Mouse (Mus musculus) kidney, postnatal 14 days (tissue): Measurements from ENCODE around the gene Mest.

Experiments used
- DNase-seq: peaks from one replicate; pipeline ENCODE4 v3.0.0; 2022; ENCODE audit warnings: mixed read lengths

Gene Mest

DNA sequence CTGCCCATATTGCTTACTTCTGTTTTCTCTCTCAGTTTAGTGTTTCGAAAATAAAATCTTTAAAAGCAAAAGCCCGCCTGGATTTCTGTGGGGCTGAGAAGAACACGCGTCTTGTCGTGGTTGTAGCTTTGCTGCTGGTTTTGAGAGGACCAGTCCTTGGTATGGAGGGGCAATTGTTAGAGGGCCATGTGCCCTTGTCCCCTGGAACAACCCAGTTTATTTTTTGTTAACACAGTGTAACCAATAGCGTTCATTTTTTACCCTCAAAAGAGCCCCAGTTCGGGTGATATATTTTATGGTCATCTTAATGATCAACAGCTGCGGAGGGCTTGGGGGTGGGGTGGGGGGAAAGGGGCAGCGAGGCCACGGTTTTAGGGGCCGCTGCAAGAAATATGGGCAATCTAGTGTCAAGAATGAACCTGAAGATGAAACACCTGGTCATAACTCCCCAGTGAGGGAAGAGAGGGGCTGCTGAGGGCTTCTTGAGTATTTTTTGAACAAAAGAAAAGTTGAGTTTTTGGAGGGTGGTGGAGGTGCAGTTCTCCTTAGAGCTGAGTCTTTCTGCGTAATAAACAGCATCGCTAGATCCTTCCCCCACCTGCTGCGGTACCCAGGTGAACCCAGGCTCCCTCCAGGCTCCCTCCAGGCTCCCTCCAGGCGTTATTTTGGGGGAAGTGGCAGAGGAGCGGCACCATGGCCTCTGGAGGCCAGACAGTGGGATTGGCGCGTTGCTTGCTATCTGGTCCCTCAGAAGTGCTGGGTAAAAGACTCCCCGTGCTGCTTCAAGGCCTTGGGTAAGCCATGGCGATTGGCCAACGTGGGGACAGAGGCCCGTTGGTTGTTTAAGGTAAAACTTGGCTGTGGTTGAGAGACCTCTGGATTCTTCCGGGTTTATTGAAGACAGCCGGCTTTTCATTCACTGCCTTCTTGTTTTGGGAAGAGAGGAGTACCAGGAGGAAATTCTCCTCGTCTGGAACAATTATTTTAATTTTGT, 12.7 kb upstream of the Mest start:
- DNase-seq = no peak

DNA sequence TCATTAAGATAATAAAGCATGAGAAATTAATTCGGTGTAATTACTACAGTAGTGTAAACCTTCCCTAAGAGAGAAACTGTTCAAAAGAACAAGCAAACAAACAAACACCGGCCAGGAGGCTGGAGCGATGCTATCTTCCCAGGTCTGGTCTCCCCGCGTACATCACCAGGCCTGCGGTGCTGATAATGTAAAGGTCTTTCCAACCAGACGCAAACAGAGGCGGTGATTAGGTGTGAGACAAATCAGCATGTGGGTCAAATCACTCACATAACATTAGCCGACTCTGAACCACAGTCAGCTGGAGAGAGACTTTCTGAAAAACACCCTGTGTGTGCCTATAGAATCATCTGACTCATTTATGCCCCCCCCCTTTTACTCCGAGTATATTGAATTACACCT, 12.0 kb upstream of the Mest start:
- no peak for DNase-seq

DNA sequence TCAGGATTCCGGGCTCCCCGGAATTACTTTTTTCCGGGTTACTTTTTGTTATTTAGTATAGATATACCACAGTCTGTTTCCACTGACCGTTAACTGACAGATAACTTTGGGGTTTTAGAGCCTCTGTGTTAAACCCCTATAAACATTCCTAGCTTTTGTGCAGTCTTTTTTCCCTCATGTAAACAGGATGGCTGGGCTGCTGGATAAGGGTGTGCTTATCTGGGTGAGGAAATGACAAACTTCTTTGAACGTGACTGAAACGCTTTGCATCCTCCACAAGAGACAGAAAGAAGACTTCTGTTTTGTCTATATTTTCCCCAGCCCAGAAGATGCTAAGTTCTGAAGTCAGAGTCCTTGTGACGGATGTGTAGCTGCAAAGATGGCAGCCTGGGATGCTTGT, 10.9 kb upstream of the Mest start:
- DNase-seq = no peak

DNA sequence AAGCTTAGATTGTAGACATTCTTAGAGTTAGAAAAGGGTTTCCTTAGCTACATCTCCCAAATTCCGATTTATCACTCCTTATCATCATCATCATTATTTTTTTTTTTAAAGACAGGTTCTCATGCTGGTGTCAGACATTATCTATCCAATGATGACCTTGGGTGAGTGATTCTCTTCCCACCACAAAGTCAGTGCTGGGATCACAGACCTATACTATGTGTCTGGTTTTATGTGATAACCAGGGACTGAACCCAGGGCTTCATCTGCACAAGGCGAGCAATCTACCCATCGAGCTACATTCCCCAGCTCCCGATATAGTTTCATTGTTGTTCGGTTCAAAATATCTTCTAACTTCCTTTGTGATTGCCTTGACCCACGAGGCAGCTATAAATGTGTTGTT, 9.9 kb upstream of the Mest start:
- no peak for DNase-seq

DNA sequence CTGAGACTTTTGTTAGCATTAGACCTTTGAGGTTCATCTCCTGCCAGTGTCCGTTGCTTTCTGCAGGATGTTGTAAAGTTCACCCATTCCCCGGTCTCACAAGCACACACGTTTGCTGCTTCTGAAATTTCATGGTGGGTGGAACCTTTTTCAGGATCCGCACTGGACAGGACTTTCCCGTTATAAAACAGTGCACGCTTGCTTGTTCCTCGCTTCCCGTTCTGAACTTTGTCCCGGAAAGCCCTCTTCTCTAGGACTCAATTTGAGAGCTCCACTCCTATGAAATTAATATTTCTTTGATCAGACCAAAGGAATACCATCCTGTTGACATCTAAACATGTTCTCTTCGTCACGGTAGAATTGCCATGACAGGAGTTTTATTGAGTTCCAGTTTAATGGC, 9.5 kb upstream of the Mest start:
- DNase-seq = no peak

DNA sequence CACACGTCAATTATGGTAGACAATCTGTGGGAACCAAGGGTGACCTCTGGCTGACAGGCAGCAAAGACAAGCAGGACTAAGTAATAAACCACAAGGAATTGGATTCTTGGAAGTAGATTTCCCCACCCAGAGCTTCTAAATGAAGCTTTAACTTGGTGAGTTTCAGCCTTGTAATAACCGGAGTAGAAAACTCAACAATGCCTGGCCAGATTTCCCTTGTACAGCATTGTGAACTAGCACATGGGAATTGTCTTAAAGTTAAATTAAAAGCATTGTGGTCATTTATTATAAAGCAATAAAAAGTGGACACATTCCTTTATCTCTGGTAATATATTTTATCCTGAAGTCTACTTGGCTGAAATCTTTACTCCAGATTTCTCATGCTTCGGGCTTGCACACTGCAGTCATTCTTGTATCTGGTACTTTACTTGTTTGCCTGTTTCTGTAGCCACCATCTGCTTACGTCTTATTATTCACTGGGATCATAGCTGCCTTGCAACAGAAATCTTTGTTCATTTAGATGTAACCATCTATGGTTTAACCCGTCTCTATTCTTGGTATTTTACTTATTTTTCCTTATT, 8.4 kb upstream of the Mest start:
- DNase-seq = no peak

DNA sequence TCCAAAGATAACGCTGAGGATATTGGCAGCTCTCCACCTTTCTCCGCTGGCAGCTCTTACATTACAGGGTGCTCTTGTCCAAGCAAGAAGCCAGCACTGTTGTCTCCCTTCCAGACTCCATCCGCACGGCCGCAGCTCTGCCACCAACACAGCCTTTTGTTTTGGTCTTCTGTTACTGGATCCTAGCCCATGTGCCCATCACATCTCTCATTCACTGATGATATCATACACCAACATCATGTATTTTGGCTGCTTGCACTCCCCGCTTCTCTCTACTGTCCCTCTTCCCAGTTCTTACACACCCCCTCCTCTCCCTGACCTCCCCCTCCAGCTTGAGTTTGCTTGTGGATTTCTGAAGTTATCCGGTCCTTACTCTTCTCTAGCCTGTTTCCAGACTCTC, 6.6 kb upstream of the Mest start:
- DNase-seq = no peak

DNA sequence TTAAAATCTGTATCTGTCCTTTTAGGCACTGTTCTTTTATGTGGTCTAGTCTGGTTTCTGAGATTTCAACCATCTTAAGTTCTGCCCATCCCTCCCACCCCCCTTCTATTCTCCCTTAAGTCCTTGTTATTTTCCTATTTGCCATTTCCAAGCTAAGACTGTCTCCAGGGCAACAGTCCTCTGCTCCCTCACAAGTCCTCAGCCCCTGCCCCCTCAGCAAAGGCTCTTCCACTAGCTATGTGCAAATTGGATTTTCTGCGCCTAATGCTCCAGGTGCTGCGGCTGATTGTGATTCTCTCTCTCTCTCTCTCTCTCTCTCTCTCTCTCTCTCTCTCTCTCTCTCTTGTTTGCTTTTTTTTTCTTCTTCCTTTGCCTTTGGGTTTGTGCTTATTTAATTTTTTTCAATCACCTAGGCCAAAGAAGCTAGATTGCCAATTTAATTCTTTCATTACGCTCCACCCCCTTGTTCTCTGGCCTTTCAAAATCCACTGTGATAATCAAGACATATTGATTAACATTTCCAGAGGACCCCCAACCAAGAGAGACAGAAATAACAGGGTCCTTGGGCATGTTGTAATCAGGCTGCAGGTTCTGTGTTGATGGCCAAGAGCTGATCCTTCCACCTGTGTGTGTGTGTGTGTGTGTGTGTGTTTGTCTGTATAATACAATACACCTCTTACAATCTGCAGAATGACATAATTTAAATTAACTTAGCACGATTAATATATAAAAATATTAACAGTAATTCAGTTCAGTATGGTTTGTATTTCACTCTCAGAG, 772 bp upstream of the Mest start:
- no peak for DNase-seq

DNA sequence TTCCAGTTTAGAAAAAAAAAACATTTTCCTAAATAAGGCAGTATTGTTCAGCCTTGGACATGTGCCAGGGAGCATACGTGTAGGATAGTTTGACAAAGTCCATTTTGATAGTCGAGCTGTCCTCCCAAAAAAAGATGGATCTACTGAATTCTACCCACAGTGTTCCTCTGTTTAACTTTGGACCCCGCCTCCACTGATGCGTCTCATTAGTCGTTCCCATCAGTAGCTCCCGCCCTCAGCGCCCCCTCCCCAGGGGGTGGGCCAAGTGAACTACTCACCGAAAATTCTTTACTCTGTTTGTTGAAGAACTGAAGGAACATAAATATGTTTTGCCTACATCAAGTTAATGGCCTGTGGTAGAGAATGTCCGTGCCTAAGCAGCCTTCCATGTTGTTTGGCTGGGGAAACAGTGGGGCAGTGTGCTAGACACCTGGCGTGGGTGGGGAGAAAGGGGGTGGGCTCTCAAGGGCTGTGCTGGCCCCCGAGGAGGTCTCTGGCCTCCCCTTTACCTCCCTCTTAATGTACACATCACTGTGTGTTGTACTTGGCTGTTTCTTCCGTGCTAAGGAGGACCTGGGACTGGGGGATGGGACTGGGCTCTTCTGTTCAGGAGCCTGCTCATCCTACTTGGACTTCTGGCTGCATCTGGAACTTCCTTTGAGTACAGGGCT, 7.1 kb downstream of the Mest start:
- peak; percentile 41 for DNase-seq

DNA sequence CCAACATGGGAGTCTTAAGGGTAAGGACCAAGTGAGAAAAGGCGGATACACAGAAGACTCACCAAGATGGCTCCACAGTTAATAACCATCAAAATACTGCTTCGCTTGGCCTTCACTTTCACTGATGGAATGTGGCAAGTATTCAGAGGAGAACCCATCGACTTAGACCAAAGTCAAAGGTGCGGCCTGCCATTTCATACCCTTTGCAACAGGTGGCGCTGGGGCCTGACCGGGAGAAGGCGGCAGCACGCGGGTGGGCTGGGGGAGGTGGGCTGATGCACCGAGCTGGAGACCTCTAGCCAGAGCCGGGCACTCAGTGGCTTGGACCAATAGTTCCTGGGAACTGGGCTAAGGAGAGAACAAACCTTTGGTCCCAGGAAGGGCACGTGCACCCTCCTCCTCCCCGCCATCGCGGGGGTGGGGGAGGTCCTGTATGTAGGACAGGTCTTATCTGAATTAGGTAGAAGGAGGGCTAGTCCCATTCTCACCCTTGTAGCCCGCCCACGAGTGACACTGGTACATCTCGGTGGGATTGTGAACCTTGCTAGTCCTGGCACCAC, 9.3 kb downstream of the Mest start:
- DNase-seq = no peak

DNA sequence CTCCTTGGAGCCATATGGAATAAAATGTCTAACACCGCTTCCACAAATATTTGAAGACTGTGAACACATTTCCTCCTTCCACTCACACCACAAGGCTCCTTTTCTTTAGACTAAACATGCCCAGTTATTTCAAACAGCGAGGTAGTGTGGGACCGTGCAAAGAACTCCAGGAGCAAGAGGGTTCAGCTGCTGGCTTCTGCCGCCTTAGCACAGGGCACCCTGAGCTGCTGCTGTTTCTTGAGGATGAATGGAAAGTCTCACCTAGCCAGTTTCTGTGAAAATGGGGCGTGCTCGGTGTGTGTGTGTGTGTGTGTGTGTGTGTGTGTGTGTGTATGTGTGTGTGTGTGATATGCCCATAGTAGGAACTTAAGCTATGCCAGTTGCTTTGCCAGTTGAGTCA, 11.1 kb downstream of the Mest start:
- DNase-seq = no peak

DNA sequence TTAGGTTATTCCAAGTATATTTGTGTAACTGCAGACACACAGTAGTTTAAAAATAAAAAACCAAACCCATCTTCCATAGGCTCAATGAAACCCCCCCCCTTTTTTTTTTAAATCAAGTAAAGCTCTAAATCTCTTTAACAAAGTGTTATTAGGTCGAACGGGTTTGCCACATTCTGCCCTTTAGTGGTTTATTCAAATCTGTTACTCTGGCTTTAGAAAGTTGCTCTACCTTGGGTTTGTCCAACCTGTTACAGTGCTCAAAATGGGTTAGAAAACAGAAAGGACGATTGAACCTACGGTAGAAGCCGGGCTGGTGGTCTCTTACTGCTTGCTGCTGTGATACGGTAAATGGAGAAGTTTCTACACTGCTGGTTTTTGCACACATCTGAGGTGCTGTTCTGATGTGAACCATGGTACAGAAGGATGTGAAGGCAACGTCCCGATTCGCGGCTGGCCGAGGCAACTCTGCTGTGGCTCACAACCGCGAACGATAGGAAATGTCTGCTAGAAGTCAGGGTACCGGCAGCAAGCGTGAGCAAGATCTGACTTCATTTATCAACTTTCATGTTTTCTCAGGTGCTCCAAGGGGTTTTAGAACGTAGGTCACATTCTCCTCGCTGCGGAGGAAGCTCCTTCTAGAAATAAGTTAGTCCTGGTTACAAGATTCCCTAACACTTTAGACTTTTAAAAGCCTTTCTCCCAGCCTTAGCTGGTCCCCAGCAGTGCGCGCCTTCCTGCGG, 11.8 kb downstream of the Mest start:
- DNase-seq = no peak

DNA sequence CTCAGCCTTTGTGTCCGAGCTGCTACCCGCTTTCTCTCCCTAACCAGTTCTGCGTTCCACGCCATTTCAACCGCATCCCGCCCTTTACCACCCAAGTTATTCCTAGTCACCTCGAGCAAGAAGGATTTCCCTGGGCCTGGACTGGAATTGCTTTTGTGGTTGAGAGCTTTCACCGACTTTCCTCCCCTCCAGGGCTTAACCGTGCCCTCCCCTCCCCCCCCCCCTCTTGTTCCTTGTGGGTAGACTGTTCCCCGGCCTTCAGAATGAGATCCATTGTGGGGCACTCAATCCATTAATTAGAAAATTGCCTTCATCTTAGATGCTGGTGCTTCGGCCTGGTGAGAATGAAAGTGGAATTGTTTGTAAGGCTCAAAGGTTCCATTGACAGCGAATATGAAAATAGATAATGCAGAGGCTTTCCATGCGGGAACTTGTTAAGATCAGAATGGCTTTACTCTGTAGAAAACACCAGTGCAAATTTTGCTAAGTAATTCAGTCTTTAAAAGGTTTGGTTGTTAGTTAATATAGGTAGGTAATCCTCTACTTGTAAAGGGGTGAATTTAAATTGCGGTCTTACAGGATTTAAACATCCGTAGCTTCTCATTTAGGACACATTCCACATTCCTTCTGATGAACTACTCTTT, 12.5 kb downstream of the Mest start:
- peak; percentile 18 for DNase-seq

DNA sequence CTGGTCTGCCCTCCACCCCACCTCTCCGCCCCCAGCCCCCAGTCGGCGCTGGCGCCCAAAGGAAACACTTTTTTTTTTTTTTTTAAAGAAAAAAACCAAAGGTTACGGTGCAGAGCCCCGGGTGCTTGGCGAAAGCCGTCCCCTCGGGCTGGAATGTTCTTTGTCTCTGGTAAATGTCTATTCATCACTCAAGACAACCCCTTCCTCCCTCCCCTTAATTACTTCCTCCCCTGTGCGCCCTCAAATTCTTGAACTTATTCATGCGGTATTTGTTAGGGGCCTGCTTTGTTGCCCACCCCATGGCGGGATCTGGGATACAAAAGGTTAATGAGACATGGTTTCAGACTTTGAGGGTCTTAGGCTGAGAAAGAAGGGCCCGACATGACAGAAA, 13.0 kb downstream of the Mest start:
- DNase-seq = peak; percentile 36

DNA sequence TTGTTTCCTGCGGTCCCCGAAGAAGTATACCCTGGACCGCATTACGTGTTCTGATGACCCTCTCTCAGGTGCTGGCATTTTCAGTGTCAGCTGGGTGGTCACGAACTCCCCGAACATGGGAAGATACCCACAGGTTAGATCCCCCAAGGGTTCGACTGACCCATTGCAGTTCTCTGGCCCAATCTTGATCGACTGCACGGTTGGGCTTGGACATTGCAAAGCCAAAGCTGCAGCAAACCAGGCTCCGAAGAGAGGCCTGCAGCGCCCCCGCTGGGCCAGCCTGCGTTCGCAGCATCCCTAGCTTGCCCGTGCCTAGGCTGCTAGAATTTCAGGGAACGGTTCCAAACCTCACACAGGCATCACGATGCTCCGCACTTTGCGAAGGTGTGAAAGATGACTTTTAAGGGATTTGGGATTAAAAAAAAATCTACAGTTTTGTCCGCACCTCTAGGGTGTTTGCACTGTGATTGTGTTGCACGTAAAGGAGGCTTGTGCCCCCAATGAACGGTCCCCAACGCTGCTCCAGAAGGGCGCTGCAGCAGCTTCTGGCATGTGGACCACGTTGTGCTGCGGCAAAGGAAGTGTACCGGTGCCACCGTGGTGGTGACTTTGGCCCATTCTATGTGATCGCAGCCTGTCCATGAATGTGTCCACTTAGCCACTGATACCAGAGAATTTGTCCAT, 13.7 kb downstream of the Mest start:
- peak; percentile 82 for DNase-seq

DNA sequence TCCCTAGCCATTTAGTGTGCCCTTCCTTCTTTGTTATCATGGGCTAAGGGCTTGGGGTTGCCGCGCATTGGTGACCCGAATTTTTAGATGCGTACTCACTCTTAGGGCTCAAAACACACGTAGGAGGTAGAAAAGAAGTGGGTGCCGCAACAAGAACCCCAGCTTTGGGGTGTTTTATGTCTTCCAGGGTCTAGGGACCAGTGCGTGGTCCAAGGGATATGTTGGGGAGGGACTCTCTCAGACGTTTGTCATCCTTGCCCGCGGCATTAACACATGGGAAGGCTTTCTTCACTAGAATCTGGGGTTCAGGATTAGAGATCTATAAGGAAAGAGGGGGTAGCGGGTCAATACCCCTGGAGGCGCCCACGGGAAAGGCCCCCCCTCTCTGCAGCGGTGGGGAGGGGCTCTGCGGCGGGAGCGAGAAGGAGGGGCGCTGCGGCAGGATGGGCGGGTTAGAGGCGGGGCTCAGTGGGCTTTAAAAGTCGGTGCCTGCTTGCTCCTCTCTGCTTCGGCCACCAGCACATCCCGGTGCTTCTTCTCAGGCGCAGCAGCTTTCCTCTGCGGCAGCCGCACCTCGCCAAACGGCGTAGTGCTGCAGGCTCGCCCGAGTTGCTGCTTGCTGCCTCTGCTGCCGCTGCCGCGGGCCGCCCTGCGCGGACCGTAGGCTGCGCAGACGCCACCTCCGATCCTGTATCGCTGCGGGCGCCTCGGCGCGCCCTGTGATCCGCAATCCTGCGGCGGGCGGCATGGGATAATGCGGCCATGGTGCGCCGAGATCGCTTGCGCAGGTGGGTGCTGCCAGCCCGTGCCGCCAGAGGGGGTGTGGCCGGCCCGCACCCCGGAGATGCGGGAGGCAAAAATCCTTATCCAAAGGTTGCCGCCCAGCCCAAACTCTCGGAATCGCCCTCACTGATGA, 14.5 kb downstream of the Mest start:
- peak; percentile 79 for DNase-seq

DNA sequence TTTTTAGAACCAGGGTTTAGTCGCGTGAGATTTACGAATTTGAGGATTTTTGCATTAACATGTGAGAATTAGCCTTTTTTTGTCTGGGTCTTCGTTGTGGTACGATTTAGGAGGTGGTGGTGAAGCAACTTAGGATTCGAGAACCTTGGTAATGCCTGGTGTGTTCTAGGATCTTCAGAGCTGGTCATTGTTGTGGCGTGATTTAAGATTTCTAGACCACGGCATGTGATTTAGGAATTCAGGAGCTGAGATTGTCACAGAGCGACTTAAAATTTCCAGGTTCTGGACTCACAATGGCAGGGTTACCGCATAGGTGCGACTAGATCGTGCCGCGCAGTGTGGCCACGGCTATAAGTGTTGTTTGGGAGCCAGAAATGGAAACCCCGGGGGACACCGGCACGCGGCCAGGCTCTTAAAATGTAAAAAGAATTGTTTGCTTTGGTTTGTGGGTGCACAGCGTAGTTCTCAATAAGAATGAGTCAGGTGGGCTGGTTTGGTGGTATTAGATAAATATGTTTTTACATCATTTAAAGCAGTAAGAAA, 15.2 kb downstream of the Mest start:
- no peak for DNase-seq

DNA sequence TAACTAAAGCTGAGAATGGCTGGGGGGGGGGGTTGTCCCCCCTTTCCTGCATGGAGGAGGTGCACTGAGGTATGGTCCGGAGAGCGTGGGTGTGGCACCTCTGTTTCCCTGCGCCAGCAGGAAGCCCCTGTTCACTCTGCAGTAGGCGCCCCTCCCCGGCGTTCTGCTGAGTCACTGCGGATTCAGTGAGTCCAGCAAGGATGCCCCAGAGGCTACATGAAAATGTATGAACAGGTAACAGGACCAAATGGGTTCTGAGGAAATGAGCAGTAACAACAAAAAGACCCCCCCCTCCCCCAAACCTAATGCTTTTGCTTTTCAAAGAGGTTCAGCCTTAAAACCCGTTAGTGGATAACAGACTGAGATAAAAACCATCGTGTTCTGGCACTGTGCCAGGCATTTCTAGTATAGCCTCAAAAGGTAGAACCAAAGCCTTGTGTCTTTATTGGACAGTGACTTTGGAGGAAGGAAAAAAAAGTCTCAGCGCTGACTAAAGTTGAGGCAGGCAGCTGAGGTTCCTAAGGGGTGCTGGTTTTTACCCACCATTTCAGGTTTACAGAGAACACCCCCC, 15.9 kb downstream of the Mest start:
- DNase-seq = peak; percentile 46

DNA sequence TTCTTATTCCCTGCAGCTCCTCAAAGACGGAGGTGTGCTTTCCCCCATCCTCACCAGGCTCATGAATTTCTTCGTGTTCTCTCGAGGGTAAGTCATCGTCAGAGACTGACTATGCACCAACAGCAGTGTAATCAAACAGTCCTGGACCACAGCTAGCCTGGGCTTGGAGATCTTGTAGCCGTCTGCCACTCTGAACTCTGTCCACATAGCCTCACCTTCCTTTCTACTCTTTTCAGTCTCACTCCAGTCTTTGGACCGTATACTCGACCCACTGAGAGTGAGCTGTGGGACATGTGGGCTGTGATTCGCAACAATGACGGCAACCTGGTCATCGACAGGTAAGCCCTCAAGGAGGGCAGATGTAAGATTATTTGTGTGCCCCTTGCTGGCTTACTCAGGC, 21.5 kb downstream of the Mest start:
- no peak for DNase-seq
